Mouse (Mus musculus): ENCODE results near the gene Etv2. TPM values are rescaled to one million over a fixed set of nuclear protein-coding genes. Genes with fewer than 3 reads are reported as not detected.
A peak's percentile ranks its signal among the peaks of the same experiment; 100 is the strongest.

Gene Etv2
- total RNA-seq (2021), result not detected
- long read RNA-seq, experiment 1, result 0 reads
- long read RNA-seq, experiment 2, result 0 reads

DNA sequence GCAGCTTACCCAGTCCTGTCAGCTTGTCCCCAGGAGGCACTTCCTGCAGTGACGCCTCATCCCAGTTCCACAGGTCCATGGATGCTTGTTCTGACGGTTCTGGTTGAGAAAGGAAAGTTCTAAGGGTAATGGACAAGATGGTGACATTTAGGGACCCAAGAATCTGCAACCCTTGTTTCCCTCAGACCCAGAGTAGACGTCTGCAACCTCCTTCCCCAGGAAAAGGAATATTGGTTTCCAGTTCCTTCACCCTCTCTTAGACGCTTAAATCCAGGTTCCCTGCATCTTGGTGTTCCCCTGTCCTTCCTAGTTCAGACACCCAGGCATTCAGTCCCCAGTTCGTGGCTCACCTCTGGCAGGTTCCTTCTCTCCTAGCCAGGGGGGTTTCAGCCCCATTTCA lies at the start of gene Etv2:
Etv2 (minus strand) TSS at position 101 of the 400 bp plus-strand sequence.
- no peak for DNase-seq (ENCODE audit: low spot score in 2 of 2)
- intact Hi-C loops (cut with DNase I), result no loop called here

DNA sequence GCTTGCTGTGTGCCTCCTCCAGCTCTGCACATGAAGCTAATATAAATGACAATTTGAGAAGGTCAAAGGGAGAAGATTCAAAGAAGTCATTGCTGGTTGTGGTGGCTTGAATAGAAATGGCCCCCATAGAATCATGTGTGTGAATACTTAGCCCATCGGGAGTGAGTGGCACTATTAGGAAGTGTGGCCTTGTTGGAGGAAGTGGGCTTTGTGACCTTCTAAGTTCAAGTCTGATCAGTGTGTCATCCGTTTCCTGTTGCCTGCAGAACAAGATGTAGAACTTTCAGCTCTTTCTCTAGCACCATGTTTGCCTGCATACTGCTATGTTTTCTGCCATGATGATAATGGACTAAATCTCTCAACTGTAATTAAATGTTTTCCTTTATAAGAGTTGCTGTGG lies 47.8 kb upstream of the Etv2 start:
- no peak for DNase-seq (ENCODE audit: low spot score in 2 of 2)
- intact Hi-C loops (cut with DNase I), result no loop called here

DNA sequence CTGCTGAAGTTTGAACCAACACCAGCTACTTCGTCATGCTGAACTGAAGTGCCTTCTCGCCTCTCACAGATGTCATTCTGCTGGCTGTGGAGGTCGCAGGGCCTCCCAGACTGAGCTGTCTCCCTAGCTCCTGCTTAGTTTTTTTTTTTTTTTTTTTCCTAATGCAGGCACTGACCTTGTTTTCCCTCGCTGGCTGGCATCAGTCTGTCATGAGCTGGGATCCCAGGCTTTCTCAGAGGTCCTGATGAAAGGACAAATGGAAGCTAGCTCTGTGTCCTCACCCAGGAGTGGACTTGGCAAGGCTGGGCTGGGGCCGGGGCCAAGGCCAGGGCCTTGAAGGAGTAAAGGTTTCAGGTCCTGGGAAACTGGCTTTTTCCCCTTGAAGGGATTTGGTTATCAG lies 46.2 kb upstream of the Etv2 start:
- DNase-seq (ENCODE audit: low spot score in 2 of 2), result no peak
- intact Hi-C loops (cut with DNase I), result no loop called here

DNA sequence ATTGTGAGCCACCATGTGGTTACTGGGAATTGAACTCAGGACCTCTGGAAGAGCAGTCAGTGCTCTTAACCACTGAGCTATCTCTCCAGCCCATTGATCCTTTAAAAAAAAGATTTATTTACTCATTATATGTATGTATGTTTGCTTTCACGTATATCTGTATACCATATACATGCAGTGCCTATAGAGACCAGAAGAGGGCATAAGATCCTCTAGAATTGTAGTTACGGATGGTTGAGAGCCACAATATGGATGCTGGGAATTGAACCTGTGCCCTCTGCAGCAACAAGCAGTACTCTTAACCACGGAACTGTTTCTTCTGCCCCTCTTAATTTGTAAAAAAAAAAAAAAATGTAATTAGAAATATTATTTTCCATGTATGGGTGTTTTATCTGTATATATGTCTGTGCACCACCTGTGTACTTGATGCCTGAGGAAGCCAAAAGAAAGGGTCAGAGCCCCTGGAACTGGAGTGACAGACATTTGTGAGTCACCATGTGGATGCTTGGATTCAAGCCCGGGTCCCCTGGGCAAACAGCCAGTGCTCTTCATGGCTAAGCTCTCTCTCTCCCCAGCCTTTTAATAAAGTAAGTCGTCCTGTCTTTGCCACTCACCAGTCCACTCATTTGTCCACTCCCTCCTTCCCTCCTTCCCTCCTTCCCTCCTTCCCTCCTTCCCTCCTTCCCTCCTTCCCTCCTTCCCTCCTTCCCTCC lies 42.8 kb upstream of the Etv2 start:
- intact Hi-C loops (cut with DNase I), result no loop called here
- peak in 1 of 2 experiments; percentile 11 for DNase-seq (ENCODE audit: low spot score in 2 of 2)

GRCm38 (mm10) chr7:30671480-30671879 lies 35.8 kb upstream of the Etv2 start, which contains the start of gene Pmis2:
Gene Pmis2, minus strand, starts transcription at chr7:30671605.
- DNase-seq (ENCODE audit: low spot score in 2 of 2), result no peak
- intact Hi-C loops (cut with DNase I), result no loop called here

DNA sequence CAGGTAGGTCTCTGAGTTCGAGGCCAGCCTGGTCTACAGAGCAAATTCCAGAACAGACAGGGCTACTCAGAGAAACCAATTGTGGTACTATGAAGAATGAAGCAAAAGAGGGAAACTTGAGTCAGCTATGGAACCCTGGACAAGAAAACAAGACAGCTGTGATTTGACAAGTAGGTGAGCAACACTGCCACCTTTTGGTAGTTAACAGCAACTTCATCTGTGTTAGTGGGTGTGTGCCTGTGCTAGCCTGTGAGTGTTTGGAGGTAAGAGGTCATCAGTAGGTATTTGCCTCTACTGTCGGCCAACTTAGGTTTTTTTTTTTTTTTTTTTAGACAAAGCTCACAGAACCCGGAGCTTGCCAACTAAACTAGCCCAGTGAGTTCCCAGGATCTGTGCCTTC lies 33.6 kb upstream of the Etv2 start:
- no peak for DNase-seq (ENCODE audit: low spot score in 2 of 2)
- intact Hi-C loops (cut with DNase I), result loop anchor here (5.0 kb wide), 2 partner anchors 53 to 188 kb away; partner anchors contain the start of gene Ffar3

GRCm38 (mm10) chr7:30665321-30665720 lies 29.7 kb upstream of the Etv2 start:
- DNase-seq (ENCODE audit: low spot score in 2 of 2), result peak; percentile 6 to 22
- intact Hi-C loops (cut with DNase I), result loop anchor here (5.0 kb wide), 2 partner anchors 57 to 192 kb away; partner anchors contain the start of gene Ffar3

- intact Hi-C loops (cut with DNase I), result loop anchor here (5.0 kb wide), 2 partner anchors 58 to 193 kb away; partner anchors contain the start of gene Ffar3
- DNase-seq (ENCODE audit: low spot score in 2 of 2), result peak; percentile 93 to 95
Measured at GRCm38 (mm10) chr7:30664529-30665200, 29.0 kb upstream of the Etv2 start, which contains the start of gene Haus5. Gene Haus5, minus strand, starts transcription at chr7:30664994.

DNA sequence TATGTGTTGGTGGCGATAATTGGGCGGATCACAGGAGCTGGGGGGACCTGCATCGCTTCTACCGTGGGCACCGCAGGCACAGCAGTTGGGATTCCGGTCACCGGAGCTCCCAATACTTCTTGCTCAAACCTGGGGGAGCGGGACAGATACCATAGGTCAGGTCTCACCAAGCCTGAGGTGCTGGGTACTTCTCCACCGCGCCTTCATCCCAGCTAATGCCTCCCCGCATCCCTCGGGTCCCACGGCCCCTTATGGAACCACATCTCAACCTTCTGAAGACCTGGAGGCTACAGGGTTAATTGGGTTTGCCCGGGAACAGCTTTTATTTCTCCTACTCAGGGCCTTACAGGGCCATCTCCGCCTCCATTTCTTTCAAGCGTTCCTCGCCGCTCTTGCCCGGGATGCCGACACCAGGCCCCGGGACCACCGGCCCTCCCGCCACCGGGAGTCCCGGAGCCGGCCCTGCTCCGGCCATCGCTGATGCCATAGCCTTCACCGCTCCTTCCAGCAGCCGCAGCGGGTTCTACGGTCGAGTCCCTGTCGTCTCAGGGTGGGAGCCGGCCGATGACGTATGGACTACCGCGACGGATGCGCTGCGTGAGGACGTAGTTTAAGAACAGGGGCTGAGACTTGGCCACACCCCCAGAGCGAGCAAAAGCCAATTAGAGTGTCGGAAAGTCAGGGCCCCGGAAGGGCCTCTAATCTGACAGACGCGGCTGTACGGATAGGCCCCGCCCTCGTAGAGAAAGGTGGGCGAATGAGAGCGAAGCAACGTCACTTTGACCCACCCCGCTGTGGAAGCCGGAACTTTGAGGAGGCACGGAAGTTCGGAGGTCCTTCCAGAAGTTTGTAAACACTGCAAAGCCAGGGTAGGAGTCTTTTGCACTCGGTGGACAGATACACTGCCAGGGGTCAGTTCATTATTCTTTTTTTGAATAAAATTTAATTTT lies 14.2 kb upstream of the Etv2 start, which contains the start of gene Rbm42:
Rbm42 (minus strand) TSS at position 727 of the 950 bp plus-strand sequence.
- intact Hi-C loops (cut with DNase I), result no loop called here
- peak; percentile 99 for DNase-seq (ENCODE audit: low spot score in 2 of 2)

GRCm38 (mm10) chr7:30639083-30639482 lies 3.4 kb upstream of the Etv2 start:
- DNase-seq (ENCODE audit: low spot score in 2 of 2), result no peak
- intact Hi-C loops (cut with DNase I), result no loop called here

DNA sequence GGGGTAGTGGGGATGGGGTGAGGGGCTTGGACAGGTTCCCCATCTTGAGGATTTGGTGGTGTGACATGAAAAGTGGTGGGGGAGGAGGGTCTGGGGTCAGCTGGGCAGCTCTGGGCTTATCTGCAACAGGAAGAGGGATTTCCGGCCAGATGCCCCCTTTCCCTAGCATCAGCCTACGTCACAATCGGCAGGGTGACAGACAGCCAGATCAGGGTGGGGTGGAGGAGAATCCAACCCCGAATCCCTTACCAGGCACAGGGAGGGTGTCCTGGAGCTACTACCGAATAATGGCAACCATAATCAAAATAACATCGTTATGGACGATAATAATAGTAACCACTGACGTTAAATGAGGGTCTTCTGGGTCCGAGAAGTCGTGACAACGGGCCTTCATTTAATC lies 743 bp upstream of the Etv2 start:
- DNase-seq (ENCODE audit: low spot score in 2 of 2), result no peak
- intact Hi-C loops (cut with DNase I), result no loop called here

- peak; percentile 14 to 40 for DNase-seq (ENCODE audit: low spot score in 2 of 2)
- intact Hi-C loops (cut with DNase I), result no loop called here
Measured at GRCm38 (mm10) chr7:30634621-30635020, 1.0 kb downstream of the Etv2 start.

- DNase-seq (ENCODE audit: low spot score in 2 of 2), result no peak
- intact Hi-C loops (cut with DNase I), result no loop called here
Measured at GRCm38 (mm10) chr7:30633762-30634412, 1.8 kb downstream of the Etv2 start.

GRCm38 (mm10) chr7:30629013-30629412 lies 6.6 kb downstream of the Etv2 start:
- intact Hi-C loops (cut with DNase I), result no loop called here
- no peak for DNase-seq (ENCODE audit: low spot score in 2 of 2)

DNA sequence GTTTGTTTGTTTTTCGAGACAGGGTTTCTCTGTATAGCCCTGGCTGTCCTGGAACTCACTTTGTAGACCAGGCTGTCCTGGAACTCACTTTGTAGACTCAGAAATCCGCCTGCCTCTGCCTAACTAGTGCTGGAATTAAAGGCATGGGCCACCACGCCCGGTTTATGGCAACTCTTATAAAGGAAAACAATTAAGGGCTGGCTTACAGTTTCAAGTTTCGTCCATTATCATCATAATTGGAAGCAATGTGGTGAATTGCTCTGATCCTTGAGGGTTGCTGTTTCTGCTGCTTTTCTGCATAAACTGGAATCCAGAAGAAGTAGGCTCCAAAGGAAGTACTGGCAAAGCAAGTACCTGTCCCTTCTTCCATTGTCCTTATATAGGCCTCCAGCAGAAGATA lies 9.0 kb downstream of the Etv2 start:
- intact Hi-C loops (cut with DNase I), result no loop called here
- no peak for DNase-seq (ENCODE audit: low spot score in 2 of 2)

DNA sequence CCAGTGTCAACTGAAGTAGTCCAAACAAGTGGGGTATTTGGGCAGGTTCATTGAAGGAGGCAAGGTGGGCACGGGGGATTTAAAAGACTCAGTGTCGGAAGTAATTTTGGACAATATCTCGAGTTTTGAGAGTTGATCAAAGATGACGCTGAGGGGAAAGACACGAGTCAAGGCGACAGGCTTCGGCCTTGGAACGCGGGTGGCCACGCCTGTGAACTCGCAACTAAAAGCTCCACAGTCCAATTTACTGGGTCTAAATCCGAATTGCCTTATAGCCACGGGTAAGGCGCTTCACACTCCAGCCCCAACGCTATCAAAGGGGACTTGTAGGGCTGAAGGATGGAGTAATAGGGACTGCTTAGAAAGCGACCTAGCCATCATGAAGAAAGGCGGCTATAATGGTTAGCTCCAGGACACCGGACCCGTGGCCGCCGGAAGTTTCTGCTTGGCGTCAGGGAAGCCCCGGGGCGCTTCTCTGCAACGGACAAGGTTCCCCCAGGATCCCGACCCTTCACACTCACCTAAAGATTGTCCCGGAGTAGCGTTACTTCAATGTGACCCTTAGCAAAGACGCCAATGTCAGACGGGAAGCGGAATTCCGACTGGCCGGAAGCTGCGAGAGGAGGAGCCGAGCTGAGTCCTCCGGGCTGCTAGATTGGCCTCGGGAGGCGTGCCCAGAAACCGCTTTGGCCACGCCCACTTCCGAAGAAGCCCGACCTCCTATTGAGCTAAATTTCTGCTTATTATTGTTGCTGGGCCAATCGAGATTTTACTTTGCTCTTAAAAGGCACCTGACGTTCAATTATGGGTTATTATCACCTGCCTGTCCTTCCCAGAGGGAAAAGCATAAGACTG lies 9.9 kb downstream of the Etv2 start, which contains the start of gene Cox6b1:
Cox6b1 (minus strand) TSS at position 622 of the 855 bp plus-strand sequence.
- intact Hi-C loops (cut with DNase I), result no loop called here

GRCm38 (mm10) chr7:30619202-30619601 lies 16.4 kb downstream of the Etv2 start:
- DNase-seq (ENCODE audit: low spot score in 2 of 2), result peak in 1 of 2 experiments; percentile 30
- intact Hi-C loops (cut with DNase I), result loop anchor here (10.0 kb wide), 1 partner anchor 236 kb away; the partner anchor contains the start of gene Ffar3

More for the DNA sequence above, 9.9 kb downstream of the Etv2 start, which contains the start of gene Cox6b1:
- peak; percentile 85 to 86 for DNase-seq (ENCODE audit: low spot score in 2 of 2)

- no peak for DNase-seq (ENCODE audit: low spot score in 2 of 2)
- intact Hi-C loops (cut with DNase I), result loop anchor here (10.0 kb wide), 1 partner anchor 236 kb away; the partner anchor contains the start of gene Ffar3
Measured at GRCm38 (mm10) chr7:30618658-30619057, 17.0 kb downstream of the Etv2 start.

Data from left cerebral cortex, postnatal 14 days (tissue).